Mouse (Mus musculus) E14TG2a.4 (cell line): Measurements from ENCODE around the gene Plau.

ENCODE experiments used
- CTCF ChIP-seq: conservative IDR thresholded peaks from 2 replicates; pipeline ENCODE4 v1.5.1; 2014; ENCODE audit warnings: low read length
- NANOG ChIP-seq: IDR thresholded peaks from 2 replicates; pipeline ENCODE4 v1.6.1; 2014; ENCODE audit warnings: borderline replicate concordance, low read length, mixed read lengths
- POU5F1 ChIP-seq: IDR thresholded peaks from 2 replicates; pipeline ENCODE4 v1.6.1; 2014; ENCODE audit warnings: low read length, borderline replicate concordance

DNA sequence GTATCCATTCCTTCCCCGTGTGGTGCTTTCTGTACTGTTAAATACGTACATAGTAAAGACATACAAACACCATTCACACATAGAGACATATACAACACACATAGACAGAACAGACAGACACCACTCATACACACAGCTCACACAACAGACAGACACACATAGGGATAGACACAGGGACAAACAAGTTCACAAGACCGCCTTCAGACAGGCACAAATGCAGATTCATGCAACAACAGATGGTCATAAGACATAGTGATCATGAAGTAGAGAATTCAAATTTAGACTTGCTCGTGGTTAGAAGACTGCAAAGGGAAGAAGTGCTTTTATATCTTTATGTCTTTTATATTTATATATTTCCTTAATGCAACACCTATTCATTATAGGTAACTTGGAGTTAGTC is 2.9 kb upstream of the Plau start:
- TF ChIP-seq CTCF (no peak), NANOG (no peak), POU5F1 (no peak)
